Mouse (Mus musculus) right cerebral cortex, postnatal 25 days (tissue): Measurements from ENCODE around the gene Insyn1.

Experiments
- DNase-seq: peaks from one replicate; pipeline ENCODE4 v3.0.0; 2022

The Insyn1 gene

GRCm38 (mm10) chr9:58487851-58488801, at the start of gene Insyn1:
Insyn1 (plus strand) TSS chr9:58488603.
- DNase-seq: peak; percentile 84

- DNase-seq: peak; percentile 62
These were observed 49.4 kb upstream of the Insyn1 start for GRCm38 (mm10) chr9:58438921-58439396.

- no peak for DNase-seq
These were observed 48.3 kb upstream of the Insyn1 start for GRCm38 (mm10) chr9:58440100-58440499.

- no peak for DNase-seq
These were observed 47.8 kb upstream of the Insyn1 start for GRCm38 (mm10) chr9:58440614-58441013.

- DNase-seq: peak; percentile 43
These were observed 46.9 kb upstream of the Insyn1 start for GRCm38 (mm10) chr9:58441351-58442104.

DNA sequence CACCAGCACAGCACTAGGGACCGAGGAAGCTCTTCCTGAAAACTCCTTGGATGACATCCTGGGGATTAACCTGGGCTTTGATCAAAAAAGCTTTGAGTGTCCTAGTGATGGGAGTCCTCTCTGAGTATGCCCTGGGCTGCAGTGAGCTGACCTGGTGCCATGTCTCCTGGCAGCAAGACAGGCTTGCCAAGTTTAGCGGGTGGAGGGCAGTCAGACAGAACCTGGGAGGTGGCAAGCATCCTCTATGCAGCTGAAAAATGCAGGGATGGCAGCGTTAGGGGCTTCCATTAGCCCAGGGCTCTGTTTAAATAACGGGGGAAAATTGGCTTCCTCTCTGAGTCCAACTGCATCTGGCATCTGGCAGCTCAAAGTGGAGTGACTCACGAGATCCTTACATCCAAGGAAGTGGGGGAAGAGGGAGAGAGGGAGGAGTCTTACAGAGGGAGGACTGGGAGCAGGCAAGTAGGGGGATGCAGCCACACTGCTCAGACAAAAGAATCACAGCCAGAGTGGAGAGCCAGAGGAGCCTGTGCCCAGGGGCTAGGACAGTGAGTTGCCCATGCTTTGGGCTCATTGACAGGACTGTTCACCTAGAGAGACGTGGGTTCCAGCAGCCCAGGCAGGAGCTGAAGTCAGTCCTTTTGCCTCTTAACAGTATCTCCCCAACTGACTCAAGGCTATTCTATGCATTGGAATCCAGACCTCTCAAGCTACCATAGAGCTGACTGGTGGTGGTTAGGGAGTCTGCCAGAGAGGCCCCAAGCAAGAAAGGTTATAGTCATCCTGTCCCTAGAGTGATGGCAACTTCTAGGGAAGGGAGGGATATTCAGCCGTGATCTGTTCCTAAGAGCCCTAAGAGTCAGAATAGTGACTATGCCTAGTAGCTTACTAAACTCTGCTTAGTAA, 46.0 kb upstream of the Insyn1 start:
- peak; percentile 59 for DNase-seq

DNA sequence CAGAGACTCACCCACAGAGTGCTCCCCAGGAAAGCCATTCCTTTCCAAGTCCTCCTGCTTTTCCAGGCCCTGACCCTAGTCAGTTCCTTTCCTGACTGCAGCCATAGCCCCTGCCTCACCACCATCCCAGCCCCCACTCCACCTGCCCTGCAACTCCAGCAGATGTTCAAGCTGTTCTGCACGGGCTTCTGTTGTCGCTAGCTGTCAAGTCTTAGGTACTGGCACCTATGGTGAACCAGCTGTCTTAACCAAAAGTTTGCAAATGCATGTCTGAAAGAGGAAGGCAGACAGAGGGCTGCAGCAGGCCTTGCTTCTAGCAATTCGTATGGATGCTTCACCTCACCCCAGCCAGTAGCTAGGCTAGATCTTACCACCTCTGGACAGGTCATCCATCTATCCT, 45.3 kb upstream of the Insyn1 start:
- no peak for DNase-seq

- no peak for DNase-seq
These were observed 41.6 kb upstream of the Insyn1 start for GRCm38 (mm10) chr9:58446829-58447228.

DNA sequence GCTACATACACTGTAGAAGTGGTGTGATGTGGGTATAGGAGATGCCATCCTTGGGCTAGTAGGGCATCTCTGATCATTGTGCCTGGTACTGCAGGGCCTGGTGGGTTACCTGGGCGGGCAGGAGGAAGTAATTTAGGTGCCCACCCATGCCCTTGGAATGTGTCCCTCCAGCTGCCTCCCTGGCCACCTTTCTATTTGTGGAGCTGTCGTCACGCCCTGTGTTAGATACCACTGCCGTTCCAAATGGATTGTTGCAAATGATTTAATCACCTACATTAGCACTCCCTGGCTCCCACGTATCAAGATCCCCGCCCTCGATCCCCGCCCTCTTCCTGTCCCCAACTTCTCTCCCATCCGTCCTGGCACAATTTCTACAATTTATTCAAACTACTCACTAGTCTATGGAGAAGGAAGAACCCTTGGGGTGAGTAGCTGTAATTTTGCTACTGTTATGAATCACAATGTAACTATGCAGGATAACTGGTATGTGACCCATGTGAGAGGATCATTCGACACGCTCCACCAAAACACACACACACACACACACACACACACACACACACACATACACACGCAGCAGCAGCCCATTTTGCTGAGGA, 40.3 kb upstream of the Insyn1 start:
- no peak for DNase-seq

- no peak for DNase-seq
These were observed 38.9 kb upstream of the Insyn1 start for GRCm38 (mm10) chr9:58449526-58449925.

DNA sequence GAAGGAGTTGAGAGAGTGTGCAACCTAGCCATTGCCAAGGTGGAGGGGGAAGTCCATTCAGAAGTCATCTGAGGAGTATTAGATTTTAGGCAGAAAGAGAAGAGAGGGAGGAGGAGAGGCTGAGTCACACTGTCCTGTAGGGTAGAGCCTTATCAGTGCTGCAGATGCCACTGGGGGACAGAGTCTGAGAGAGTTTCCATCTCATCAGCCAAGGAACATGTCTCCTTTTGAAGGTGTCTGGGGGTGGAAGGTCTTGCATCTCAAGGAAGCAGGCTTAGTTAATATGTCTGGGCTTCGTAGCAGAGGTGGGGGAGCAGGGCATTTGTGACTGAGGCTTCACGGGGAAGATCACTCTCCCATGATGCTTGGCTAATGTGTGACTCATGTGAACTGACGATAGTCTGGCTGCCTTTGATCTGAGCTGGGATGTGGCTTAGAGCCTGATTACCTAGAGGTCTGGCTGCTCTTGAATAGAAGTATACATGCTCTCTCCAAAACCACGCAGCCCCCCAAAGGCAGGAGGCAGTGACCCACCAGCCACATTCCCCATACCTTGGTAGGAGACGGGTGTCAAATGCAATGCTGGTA, 34.5 kb upstream of the Insyn1 start:
- DNase-seq: no peak

GRCm38 (mm10) chr9:58454886-58455285, 33.5 kb upstream of the Insyn1 start:
- DNase-seq: no peak

GRCm38 (mm10) chr9:58455798-58456197, 32.6 kb upstream of the Insyn1 start:
- no peak for DNase-seq

- DNase-seq: no peak
These were observed 30.9 kb upstream of the Insyn1 start for GRCm38 (mm10) chr9:58457481-58457955.

GRCm38 (mm10) chr9:58458341-58458740, 30.1 kb upstream of the Insyn1 start:
- no peak for DNase-seq

- no peak for DNase-seq
These were observed 29.4 kb upstream of the Insyn1 start for GRCm38 (mm10) chr9:58458856-58459553.

- peak; percentile 45 for DNase-seq
These were observed 20.9 kb upstream of the Insyn1 start for GRCm38 (mm10) chr9:58467345-58468025.

DNA sequence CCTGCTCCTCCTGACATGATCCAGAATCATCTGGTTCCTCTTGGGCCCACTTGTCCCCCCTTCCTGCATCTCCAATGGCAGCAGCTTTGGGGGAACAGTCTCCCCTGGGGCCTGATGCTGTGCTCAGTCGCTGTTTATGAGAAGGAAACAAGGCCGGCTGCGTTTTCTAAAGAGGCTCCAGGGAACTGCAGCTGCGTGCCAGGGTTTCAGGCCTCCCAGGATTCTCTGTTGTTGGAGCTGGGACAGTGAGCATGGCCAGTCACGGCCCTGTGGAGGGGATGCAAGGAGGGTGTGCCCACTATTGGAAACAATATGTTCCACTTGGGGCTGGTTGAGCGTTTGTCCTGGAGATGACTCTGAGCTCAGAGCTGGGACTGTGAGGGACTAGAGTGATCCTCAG, 17.9 kb upstream of the Insyn1 start:
- DNase-seq: no peak

DNA sequence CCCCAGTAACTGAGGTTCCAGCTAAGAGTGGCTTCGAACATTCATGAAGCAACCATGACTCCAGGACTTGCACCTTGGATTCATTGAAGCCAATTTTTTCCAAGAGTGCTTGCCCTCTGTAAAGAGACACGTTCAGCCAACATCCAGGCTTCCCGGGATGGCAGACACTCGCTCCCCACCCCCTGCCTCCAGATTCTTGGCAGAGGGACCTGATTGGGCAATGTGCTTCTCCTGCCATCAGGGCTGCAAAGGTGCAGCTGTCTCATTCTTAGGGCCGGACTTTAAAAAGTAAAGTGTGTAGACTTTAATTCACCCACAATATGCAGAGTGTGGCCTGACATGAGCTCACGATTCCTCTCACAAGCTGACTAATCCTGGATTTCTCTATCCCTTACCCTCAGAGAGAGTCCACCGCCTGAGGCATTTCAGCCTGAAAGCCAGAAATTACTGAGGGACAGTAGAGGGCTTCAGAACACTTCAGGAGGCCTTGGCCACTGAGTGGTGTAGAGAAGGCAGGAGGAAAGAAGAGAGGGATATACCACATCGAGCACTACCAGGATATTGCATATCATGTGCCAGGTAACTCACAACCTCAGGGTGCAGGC, 15.1 kb upstream of the Insyn1 start:
- DNase-seq: no peak

DNA sequence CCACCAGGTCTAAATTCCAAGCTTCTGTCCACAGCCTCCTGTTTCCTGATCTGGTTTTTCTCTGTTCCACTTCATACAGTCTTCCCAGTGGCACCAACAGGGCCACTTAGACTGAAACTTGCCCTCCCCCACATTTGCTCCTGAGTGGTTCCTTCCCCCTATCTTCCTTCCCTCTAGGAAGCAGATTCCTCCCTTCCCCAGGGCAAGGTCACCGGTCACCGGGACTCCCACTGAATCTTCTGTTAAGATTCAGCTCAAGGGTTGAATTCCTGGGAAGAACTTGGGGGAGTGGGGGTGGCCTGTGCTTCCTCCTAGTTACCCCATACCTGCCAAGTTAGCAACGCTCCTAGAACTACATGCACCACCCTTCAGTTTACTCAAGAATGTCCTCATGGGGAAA, 1.3 kb upstream of the Insyn1 start:
- DNase-seq: no peak
